ENCODE assay signal across 8 mouse cellular contexts in the genomic region with DNA sequence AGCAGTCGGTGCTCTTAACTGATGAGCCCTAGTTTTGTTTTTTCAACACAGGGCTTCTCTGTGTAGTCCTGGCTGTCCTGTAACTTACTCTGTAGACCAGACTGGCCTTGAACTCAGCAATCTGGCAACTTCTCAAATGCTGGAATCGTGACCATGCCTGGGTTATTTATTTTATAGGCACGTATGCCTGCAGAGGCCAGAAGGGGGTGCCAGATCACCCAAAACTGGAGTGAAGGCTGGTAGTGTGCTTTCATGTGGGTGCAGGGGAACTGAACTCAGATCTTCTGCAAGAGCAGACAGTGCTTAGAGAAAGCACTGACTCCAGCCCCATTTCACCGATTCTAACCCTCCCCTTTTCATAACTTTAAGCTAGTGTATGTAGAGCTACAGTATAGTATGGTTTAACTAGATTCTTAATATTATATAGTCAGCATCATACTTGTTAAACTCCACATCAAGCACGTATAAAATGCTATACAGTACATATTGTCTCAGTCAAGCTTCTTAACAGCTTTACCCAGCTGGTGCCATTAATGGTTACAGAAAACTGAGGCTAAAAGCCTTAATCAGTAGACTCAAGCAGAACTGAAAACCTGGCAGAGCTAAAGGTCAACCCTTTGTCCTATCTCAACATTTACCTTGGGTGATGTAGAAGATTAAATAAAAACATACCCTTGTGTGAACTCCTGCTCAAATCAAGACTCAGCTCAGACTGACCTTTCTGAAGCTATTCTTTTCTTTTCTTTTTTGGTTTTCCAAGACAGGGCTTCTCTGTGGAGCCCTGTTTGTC. TPM values are rescaled to one million over a fixed set of nuclear protein-coding genes. Genes with fewer than 3 reads are reported as not detected.
DNase-seq lines count a peak whose midpoint lies in the region; ATAC-seq and TF ChIP-seq lines count a peak whose summit lies in the region.

No protein-coding gene starts in this region.

- TF ChIP-seq EP300 in CH12.LX (IDR thresholded peaks at IDR 0.05; ENCODE audit: low read length): peak; percentile 13; the same call in 1 of the 2 replicates

- peak; percentile 45 for DNase-seq in hindbrain, embryonic 11.5 days (ENCODE audit: low spot score)
- no peak for DNase-seq in hindbrain, embryonic 10.5 days (ENCODE audit: low spot score)
- peak; percentile 78 for DNase-seq in CH12.LX (ENCODE audit: extremely low read depth)
- DNase-seq in brain, adult 2 months (ENCODE audit: low read depth, low spot score): peak; percentile 63
- DNase-seq in gastrocnemius, postnatal 25 days: peak; percentile 15
- peak; percentile 87 for DNase-seq in liver, adult 2 months (ENCODE audit: extremely low read depth, low read depth, low spot score)
- DNase-seq in ovary, postnatal 36 days (ENCODE audit: low spot score): peak; percentile 57
- peak; percentile 84 for DNase-seq in thymus, postnatal 4 days

- peak; percentile 37 for TF ChIP-seq RAD21 in CH12.LX (IDR thresholded peaks at IDR 0.05; ENCODE audit: low read depth, low read length)

- no peak overlapping the region for H3K27ac ChIP-seq in hindbrain, embryonic 11.5 days (ENCODE audit: low read depth, low read length)
- H3K27ac ChIP-seq in hindbrain, embryonic 10.5 days: no peak overlapping the region
- no peak overlapping the region for H3K27ac ChIP-seq in CH12.LX (ENCODE audit: insufficient read depth, low read depth)
- H3K27ac ChIP-seq in liver, adult 2 months (replicated peaks; ENCODE audit: insufficient read depth, low read depth, low read length): no peak overlapping the region; the same call in 1 of the 2 replicates

- no peak overlapping the region for H3K9ac ChIP-seq in hindbrain, embryonic 11.5 days (ENCODE audit: low read depth, low read length)
- H3K9ac ChIP-seq in CH12.LX (ENCODE audit: insufficient read depth, low read depth): no peak overlapping the region; the same call in 1 of the 2 replicates
- H3K9ac ChIP-seq in liver, adult 2 months (ENCODE audit: low read depth, low read length): no peak overlapping the region

- no peak for ATAC-seq in hindbrain, embryonic 11.5 days (ENCODE audit: low FRiP score)

- no peak overlapping the region for H3K4me2 ChIP-seq in hindbrain, embryonic 11.5 days (replicated peaks; ENCODE audit: low read depth, low read length)
- peak overlapping the region; percentile 26; the same call in 1 of the 2 replicates for H3K4me2 ChIP-seq in CH12.LX (ENCODE audit: insufficient read depth, low read depth, poor library complexity, severe bottlenecking)

- H3K4me3 ChIP-seq in hindbrain, embryonic 11.5 days (ENCODE audit: low read depth, low read length): no peak overlapping the region
- H3K4me3 ChIP-seq in hindbrain, embryonic 10.5 days: no peak overlapping the region
- H3K4me3 ChIP-seq in CH12.LX (replicated peaks in 1 of 3; ENCODE audit: low read depth in 2 of 3, low read length in 2 of 3, poor library complexity in 1 of 3): no peak overlapping the region
- no peak overlapping the region for H3K4me3 ChIP-seq in liver, adult 2 months (ENCODE audit: insufficient read depth, low read depth, low read length)

- TF ChIP-seq CTCF in CH12.LX (conservative IDR thresholded peaks at IDR 0.05 in 1 of 2, IDR thresholded peaks at IDR 0.05 in 1 of 2; ENCODE audit: low read depth in 2 of 2, low read length in 2 of 2): peak in 1 of 2 experiments; percentile 77; a peak in 3 of 4 replicates
- peak; percentile 74 for TF ChIP-seq CTCF in liver, adult 2 months (IDR thresholded peaks at IDR 0.05; ENCODE audit: low read depth, low read length)

- H3K9me3 ChIP-seq in hindbrain, embryonic 11.5 days (ENCODE audit: control insufficient read depth, low read length): no peaks in the 10 kb centered on the region
- H3K9me3 ChIP-seq in hindbrain, embryonic 10.5 days: no peaks in the 10 kb centered on the region
- no peaks in the 10 kb centered on the region for H3K9me3 ChIP-seq in CH12.LX (replicated peaks; ENCODE audit: low read length)

- in situ Hi-C loops in CH12.LX (cut with MboI; ENCODE audit: low pct_ligation_motif_present, low pct_unique_long_range_greater_than_20kb, low sequenced_read_pairs): no loop called here

- no peaks in the 10 kb centered on the region for H3K4me1 ChIP-seq in hindbrain, embryonic 11.5 days (replicated peaks; ENCODE audit: control insufficient read depth, insufficient read depth, low read length)
- H3K4me1 ChIP-seq in hindbrain, embryonic 10.5 days (replicated peaks): peaks cover 23% of the 10 kb centered on the region
- peaks cover 0 to 30% of the 10 kb centered on the region in 2 experiments; a peak in 2 of 4 replicates for H3K4me1 ChIP-seq in CH12.LX (ENCODE audit: control insufficient read depth in 1 of 2, insufficient read depth in 2 of 2)
- peaks cover 8% of the 10 kb centered on the region for H3K4me1 ChIP-seq in liver, adult 2 months (ENCODE audit: control insufficient read depth, insufficient read depth, low read length)

- WGBS in hindbrain, embryonic 11.5 days: 70% methylated on average over 5 of the region's 5 CpGs
- 77% methylated on average over 5 of the region's 5 CpGs for WGBS in hindbrain, embryonic 10.5 days
- 24% methylated on average over 5 of the region's 5 CpGs for WGBS in liver, adult 2 months

- no peaks in the 10 kb centered on the region for H3K27me3 ChIP-seq in hindbrain, embryonic 11.5 days (ENCODE audit: control insufficient read depth, insufficient read depth, low read length)
- H3K27me3 ChIP-seq in hindbrain, embryonic 10.5 days (ENCODE audit: insufficient read depth, poor library complexity, severe bottlenecking): no peaks in the 10 kb centered on the region
- H3K27me3 ChIP-seq in CH12.LX (replicated peaks): no peaks in the 10 kb centered on the region
- H3K27me3 ChIP-seq in liver, adult 2 months (ENCODE audit: control insufficient read depth, insufficient read depth, low read length): no peaks in the 10 kb centered on the region

- no peaks in the 10 kb centered on the region for H3K36me3 ChIP-seq in hindbrain, embryonic 11.5 days (ENCODE audit: control insufficient read depth, insufficient read depth, low read length)
- H3K36me3 ChIP-seq in hindbrain, embryonic 10.5 days: peaks cover 12% of the 10 kb centered on the region
- peaks cover 3 to 9% of the 10 kb centered on the region in 2 experiments for H3K36me3 ChIP-seq in CH12.LX (replicated peaks in 1 of 2; ENCODE audit: control insufficient read depth in 1 of 2, insufficient read depth in 1 of 2, low read length in 1 of 2)
- H3K36me3 ChIP-seq in liver, adult 2 months (ENCODE audit: control insufficient read depth, insufficient read depth, low read length): no peaks in the 10 kb centered on the region

- peaks cover 8% of the 10 kb centered on the region for H3K79me2 ChIP-seq in CH12.LX (replicated peaks; ENCODE audit: control insufficient read depth, extremely low read depth, insufficient read depth, poor library complexity, severe bottlenecking)
- no peaks in the 10 kb centered on the region; the same call in 1 of the 2 replicates for H3K79me2 ChIP-seq in liver, adult 2 months (ENCODE audit: control insufficient read depth, insufficient read depth, low read length)

- dilution Hi-C loops in CH12.LX (cut with MboI; ENCODE audit: extremely low pct_ligation_motif_present, extremely low pct_unique_long_range_greater_than_20kb, low sequenced_read_pairs): no loop called here

- TF ChIP-seq POLR2A in CH12.LX (IDR thresholded peaks at IDR 0.05; ENCODE audit: low read depth, low read length): no peak
- no peak for TF ChIP-seq POLR2A in liver, adult 2 months (IDR thresholded peaks at IDR 0.05; ENCODE audit: extremely low read depth, insufficient read depth, low read length)

TF ChIP-seq in CH12.LX, 34 proteins besides CTCF, POLR2A, EP300 and RAD21 (continues in another document):
- peak; percentile 75; the same call in 1 of the 2 replicates for TF ChIP-seq MYC (IDR thresholded peaks at IDR 0.05; ENCODE audit: low read depth, low read length)
- TF ChIP-seq JUND (conservative IDR thresholded peaks at IDR 0.05; ENCODE audit: low read depth, low read length): no peak
- TF ChIP-seq SIN3A (IDR thresholded peaks at IDR 0.05; ENCODE audit: low read length): no peak
- TF ChIP-seq RCOR1 (conservative IDR thresholded peaks at IDR 0.05; ENCODE audit: low read depth, low read length): 0 out of 2 replicates have a peak, but pooled peaks have one; percentile 16
- TF ChIP-seq ZMIZ1 (IDR thresholded peaks at IDR 0.05; ENCODE audit: low read depth, low read length): no peak
- 0 out of 2 replicates have a peak, but pooled peaks have one; percentile 31 for TF ChIP-seq BHLHE40 (IDR thresholded peaks at IDR 0.05; ENCODE audit: low read depth, low read length)
- no peak for TF ChIP-seq E2F4 (IDR thresholded peaks at IDR 0.05; ENCODE audit: insufficient replicate concordance, low read depth, low read length)
- TF ChIP-seq NELFE (IDR thresholded peaks at IDR 0.05; ENCODE audit: low read depth, low read length): no peak
- TF ChIP-seq MEF2A (IDR thresholded peaks at IDR 0.05; ENCODE audit: borderline replicate concordance, low read depth, low read length): no peak

RNA-seq across cellular contexts. Expression of gene Tmco1, which starts 1.5 kb away (rescaled TPM):
- 93.3 and 95.7 TPM in 2 replicates for polyA plus RNA-seq in hindbrain, embryonic 11.5 days (2014; fragmentation: Nextera tagmentation; extraction: Ambion mirVana)
- polyA plus RNA-seq in hindbrain, embryonic 10.5 days (2016; fragmentation: Nextera tagmentation; extraction: Ambion mirVana): 76.3 and 78.3 TPM in 2 replicates
- total RNA-seq in CH12.LX (2012; rRNA removed) (80.6 and 87.0 TPM in 2 replicates), CH12.LX (2014; rRNA removed) (153 and 168 TPM in 2 replicates)
- 92.8 and 127 TPM in 2 replicates for polyA plus RNA-seq in CH12.LX (2012; ENCODE audit: insufficient read length, low read depth)
- total RNA-seq in gastrocnemius, postnatal 25 days (2021): 10 to 100 TPM; 32.6 to 41.3 TPM
- 142 and 162 TPM in 2 replicates for total RNA-seq in liver, adult 2 months (2014; rRNA removed)
- polyA plus RNA-seq in liver, adult 2 months (2012; rRNA removed): 70.2 and 71.5 TPM in 2 replicates

RNA-seq across cellular contexts. Expression of gene Uck2, which starts 21.5 kb away (rescaled TPM):
- polyA plus RNA-seq in hindbrain, embryonic 11.5 days (2014; fragmentation: Nextera tagmentation; extraction: Ambion mirVana): 106 and 116 TPM in 2 replicates
- 113 and 125 TPM in 2 replicates for polyA plus RNA-seq in hindbrain, embryonic 10.5 days (2016; fragmentation: Nextera tagmentation; extraction: Ambion mirVana)
- total RNA-seq in CH12.LX (2012; rRNA removed) (235 and 254 TPM in 2 replicates), CH12.LX (2014; rRNA removed) (312 and 363 TPM in 2 replicates)
- polyA plus RNA-seq in CH12.LX (2012; ENCODE audit: insufficient read length, low read depth): 323 and 392 TPM in 2 replicates
- 10 to 100 TPM; 16.9 to 29.3 TPM for total RNA-seq in gastrocnemius, postnatal 25 days (2021)
- 7.0 and 7.2 TPM in 2 replicates for total RNA-seq in liver, adult 2 months (2014; rRNA removed)
- polyA plus RNA-seq in liver, adult 2 months (2012; rRNA removed): 7.3 and 9.7 TPM in 2 replicates

RNA-seq across cellular contexts. Expression of gene Aldh9a1, which starts 43.1 kb away (rescaled TPM):
- polyA plus RNA-seq in hindbrain, embryonic 11.5 days (2014; fragmentation: Nextera tagmentation; extraction: Ambion mirVana): 35.6 and 36.2 TPM in 2 replicates
- polyA plus RNA-seq in hindbrain, embryonic 10.5 days (2016; fragmentation: Nextera tagmentation; extraction: Ambion mirVana): 39.5 and 48.8 TPM in 2 replicates
- total RNA-seq in CH12.LX (2012; rRNA removed): 26.2 and 28.8 TPM in 2 replicates
- total RNA-seq in CH12.LX (2014; rRNA removed): 31.2 and 35.2 TPM in 2 replicates
- polyA plus RNA-seq in CH12.LX (2012; ENCODE audit: insufficient read length, low read depth): 79.7 TPM in 2 replicates
- 1 to 10 TPM; 2.4 to 2.8 TPM for total RNA-seq in gastrocnemius, postnatal 25 days (2021)
- 119 TPM in 2 replicates for total RNA-seq in liver, adult 2 months (2014; rRNA removed)
- polyA plus RNA-seq in liver, adult 2 months (2012; rRNA removed): 127 and 162 TPM in 2 replicates

Comparison
In these comparisons a context has a peak if more than half of its experiments do, and no peak if none do; other contexts are left out.
1. RNA of gene Uck2, which starts 21.5 kb away (polyA plus RNA-seq): 323 to 392 TPM in CH12.LX, 106 to 116 TPM in hindbrain, embryonic 11.5 days and 113 to 125 TPM in hindbrain, embryonic 10.5 days; 7.3 to 9.7 TPM in liver, adult 2 months; every median in the first group is over 10 times any median in the second.